Mouse (Mus musculus) spleen, adult 2 months (tissue): Measurements from ENCODE around the gene Gpr176.

Experiments used
- CTCF ChIP-seq: fragments of 200-500 bp; IDR thresholded peaks from 2 replicates; pipeline ENCODE4 v1.5.1; 2011; ENCODE audit warnings: mild to moderate bottlenecking, inconsistent platforms; ENCODE audit not compliant: insufficient read depth, insufficient read length, insufficient replicate concordance; ENCODE audit errors: extremely low read depth
- POLR2A ChIP-seq: fragments of 200-500 bp; IDR thresholded peaks from 2 replicates; pipeline ENCODE4 v1.6.1; 2011; ENCODE audit warnings: low read depth, low read length, inconsistent platforms

DNA sequence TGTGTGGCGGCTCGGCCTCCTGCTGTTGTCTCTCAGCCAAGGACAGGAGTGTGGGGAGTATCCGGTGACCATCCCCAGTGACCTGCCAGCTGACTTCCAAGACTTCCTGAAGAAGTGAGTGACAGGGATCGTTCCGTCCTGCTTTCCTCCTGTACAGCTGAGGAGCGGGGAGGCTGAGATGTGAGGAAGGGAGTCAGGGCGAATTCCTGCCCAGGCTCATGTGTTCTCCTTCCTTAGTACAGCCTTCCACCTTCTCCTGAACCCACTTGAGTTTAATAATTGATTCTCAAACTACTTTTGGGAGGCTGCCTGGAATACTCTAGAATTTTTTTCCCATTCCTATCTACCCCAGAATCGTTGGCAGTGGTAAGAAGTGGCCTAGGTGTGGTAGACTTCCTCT is 49.2 kb upstream of the Gpr176 start:
- TF ChIP-seq CTCF: no peak
- TF ChIP-seq POLR2A: no peak
